Mouse (Mus musculus) bone marrow, adult 2 months (tissue): ENCODE results near the gene Zfp488. TPM values are rescaled to one million over a fixed set of nuclear protein-coding genes. Genes with fewer than 3 reads are reported as not detected.
A peak's percentile ranks its signal among the peaks of the same experiment; 100 is the strongest.

Experiments used
- H3K27ac ChIP-seq: fragments of 200-500 bp; 2 replicates; pipeline ENCODE4 v1.5.1; 2012; ENCODE audit warnings: low read depth, mild to moderate bottlenecking, control low read depth, inconsistent platforms, low read length; ENCODE audit not compliant: control insufficient read depth, poor library complexity, insufficient read depth
- H3K4me1 ChIP-seq: fragments of 200-500 bp; 2 replicates; pipeline ENCODE4 v1.6.1; 2011; ENCODE audit warnings: low read length; ENCODE audit not compliant: control insufficient read depth, insufficient read depth
- H3K4me3 ChIP-seq: fragments of 200-500 bp; replicated peaks from 2 replicates; pipeline ENCODE3; 2011; ENCODE audit warnings: mild to moderate bottlenecking, low read depth, low read length, control low read depth; ENCODE audit not compliant: control insufficient read depth
- CTCF ChIP-seq: fragments of 200-500 bp; IDR thresholded peaks from 2 replicates; pipeline ENCODE4 v1.5.1; 2011; ENCODE audit warnings: low read length, control low read depth; ENCODE audit not compliant: control insufficient read depth, insufficient read depth
- POLR2A ChIP-seq: fragments of 200-500 bp; IDR thresholded peaks from 2 replicates; pipeline ENCODE4 v1.6.1; 2011; ENCODE audit warnings: low read depth, mild to moderate bottlenecking, control low read depth, low read length, borderline replicate concordance; ENCODE audit not compliant: control insufficient read depth
- WGBS: fragments of 180-500 bp; shearing (Covaris S2); methylation state at CpG from one replicate; pipeline ENCODE4 v1.1.7; 2018; 5-methylcytosine and 5-hydroxymethylcytosine counted together
- polyA plus RNA-seq: library from polyadenylated mRNA; stranded (reverse); fragments of >200 nt; gene quantifications from 2 replicates; pipeline ENCODE4 v1.2.4, GENCODE M21; 2011; ENCODE audit warnings: low replicate concordance; ENCODE audit not compliant: missing spikeins, insufficient read depth, insufficient read length

Gene Zfp488
- polyA plus RNA-seq, 1 experiment: not detected

GRCm38 (mm10) chr14:33933778-33934317, 44.7 kb downstream of the Zfp488 start:
- 35% methylated on average over 5 of the region's 5 CpGs for WGBS
- Histone ChIP-seq H3K4me3 (no peak overlapping the region), H3K27ac (no peak overlapping the region), H3K4me1 (no peaks in the 10 kb centered on the region)
- TF ChIP-seq CTCF (peak; percentile 18; the same call in 1 of the 2 replicates), POLR2A (no peak)

DNA sequence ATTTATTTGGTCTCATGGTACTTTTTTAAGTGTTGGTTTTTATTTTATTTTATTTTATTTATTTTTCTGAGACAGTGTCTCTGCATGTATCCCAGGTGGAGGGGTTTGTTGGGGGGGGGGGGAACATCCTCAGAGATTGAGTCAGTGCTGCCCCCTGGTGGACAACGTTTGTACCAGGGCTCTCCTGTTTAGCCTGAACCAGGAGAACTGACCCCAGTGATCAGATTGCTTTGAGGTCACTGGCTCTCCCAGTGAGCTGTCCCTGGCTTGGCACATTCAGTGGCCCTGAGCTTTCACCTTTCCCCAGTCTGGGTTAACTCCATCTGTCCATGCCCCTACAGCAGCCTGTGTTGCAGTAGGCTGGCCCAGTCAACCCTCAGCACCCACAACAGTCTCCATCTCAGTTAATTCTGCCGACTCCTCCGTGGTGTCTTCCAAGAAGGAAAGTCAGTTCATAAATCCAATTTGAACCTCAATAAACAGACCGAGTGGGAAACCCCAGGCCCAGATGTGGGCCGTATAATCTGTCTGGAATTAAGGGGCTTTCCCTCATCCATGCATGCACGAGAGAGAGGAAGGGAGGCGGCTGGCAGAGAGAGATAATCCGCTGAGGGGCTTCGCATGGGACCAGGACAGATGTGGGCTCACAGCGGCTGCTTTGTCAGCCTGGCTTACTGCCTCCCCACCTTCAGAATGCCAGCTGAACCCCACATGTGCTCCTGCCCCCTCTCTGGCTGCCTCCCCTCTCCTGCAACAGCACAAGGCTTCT, 45.4 kb downstream of the Zfp488 start:
- TF ChIP-seq POLR2A (no peak), CTCF (0 out of 2 replicates have a peak, but pooled peaks have one; percentile 21)
- no peak overlapping the region for H3K27ac ChIP-seq
- 55% methylated on average over 10 of the region's 10 CpGs for WGBS
- H3K4me3 ChIP-seq: no peak overlapping the region
- H3K4me1 ChIP-seq: no peaks in the 10 kb centered on the region

- WGBS: 47% methylated on average over 17 of the region's 17 CpGs
- H3K4me3 ChIP-seq: no peak overlapping the region
- TF ChIP-seq POLR2A (no peak), CTCF (no peak)
- H3K4me1 ChIP-seq: no peaks in the 10 kb centered on the region
- no peak overlapping the region for H3K27ac ChIP-seq
Measured at GRCm38 (mm10) chr14:33931853-33932252, 46.7 kb downstream of the Zfp488 start.

- 2% methylated on average over 78 of the region's 85 CpGs for WGBS
- Histone ChIP-seq H3K4me1 (no peaks in the 10 kb centered on the region), H3K27ac (no peak within 1 kb of the TSS; the same call in 1 of the 2 replicates), H3K4me3 (no peak within 1 kb of the TSS)
- TF ChIP-seq POLR2A (no peak), CTCF (no peak)
Measured at GRCm38 (mm10) chr14:33923168-33924070, 55.1 kb downstream of the Zfp488 start, which contains the start of gene Gdf10. TSS of gene Gdf10 (plus strand) at chr14:33923587.

DNA sequence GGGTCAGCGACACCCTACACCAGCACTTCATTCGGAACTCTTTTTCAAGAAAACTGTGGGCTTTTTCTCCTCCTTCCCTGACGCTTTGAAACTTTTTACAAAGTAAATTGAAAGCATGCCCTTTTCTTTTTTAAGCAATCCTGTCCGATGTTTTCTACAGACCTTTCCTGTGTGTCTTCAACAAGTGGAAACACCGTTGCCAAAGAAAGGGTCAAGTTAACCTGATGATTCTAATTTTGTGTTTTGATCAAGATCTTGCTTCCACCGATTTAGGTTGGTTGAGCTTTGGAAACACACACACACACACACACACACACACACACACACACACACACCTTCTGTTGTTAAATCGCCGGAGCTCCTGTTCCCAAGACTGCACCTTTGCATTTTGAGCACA, 55.8 kb downstream of the Zfp488 start:
- WGBS: 15% methylated on average over 8 of the region's 8 CpGs
- Histone ChIP-seq H3K4me3 (no peak overlapping the region), H3K4me1 (no peaks in the 10 kb centered on the region), H3K27ac (no peak overlapping the region; the same call in 1 of the 2 replicates)
- TF ChIP-seq CTCF (no peak), POLR2A (no peak)

DNA sequence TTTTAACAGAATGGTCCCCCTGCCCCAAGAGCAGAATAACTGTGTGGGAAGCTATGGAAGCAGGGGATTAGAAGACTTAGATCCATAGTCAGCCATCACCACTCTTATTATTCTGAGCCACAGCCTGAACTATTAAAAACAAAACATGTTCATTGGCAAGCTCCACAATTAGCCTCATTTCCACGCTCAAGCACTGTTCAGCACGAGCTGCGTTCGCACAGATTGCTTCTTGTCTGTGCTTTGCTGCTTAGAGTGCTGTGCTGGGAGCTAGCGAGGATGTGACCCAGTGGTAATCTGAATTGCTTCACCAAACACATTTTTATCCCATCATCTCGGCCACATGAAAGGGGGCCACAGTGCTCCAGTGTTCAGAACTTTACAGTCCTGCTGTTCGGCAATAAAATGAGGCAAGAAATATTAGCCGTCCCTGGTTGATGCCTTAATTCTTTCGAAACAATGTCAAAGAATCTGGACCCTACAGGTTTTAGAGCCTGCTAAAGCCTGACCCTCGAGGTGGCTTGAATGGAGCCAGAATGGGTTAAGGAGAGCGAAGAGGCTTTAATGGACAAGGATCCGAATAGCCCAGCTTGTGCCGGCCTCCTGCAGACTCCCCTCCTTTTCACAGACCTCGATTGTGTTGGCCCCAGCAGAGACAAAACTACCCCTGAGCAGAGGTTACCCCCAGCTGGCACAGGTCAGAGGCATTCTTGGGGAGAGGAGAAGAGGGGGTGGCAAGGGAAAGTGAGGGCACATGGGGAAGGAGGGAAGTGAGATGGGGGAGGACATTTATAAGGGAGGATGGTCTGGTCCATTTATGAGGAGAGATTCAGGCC, 57.6 kb downstream of the Zfp488 start:
- Histone ChIP-seq H3K4me3 (no peak overlapping the region), H3K4me1 (no peaks in the 10 kb centered on the region), H3K27ac (no peak overlapping the region)
- TF ChIP-seq CTCF (no peak), POLR2A (no peak)
- WGBS: 50% methylated on average over 14 of the region's 14 CpGs

Other genes starting within 250 kb of the Zfp488 start
- gene Gdf10, start 55.2 kb downstream of the Zfp488 start, polyA plus RNA-seq: 0.31 TPM in 1 of 2 replicates, not detected in the other
- gene Gdf2, start 37.7 kb downstream of the Zfp488 start, polyA plus RNA-seq: not detected in 2 replicates
- not detected in 2 replicates for gene Rbp3, start 24.8 kb downstream of the Zfp488 start, polyA plus RNA-seq
- gene Gm30083, start 36.4 kb upstream of the Zfp488 start, polyA plus RNA-seq: not detected in 2 replicates
- not detected in 2 replicates for gene Gm5460, start 38.0 kb upstream of the Zfp488 start, polyA plus RNA-seq
- not detected in 2 replicates for gene Antxrl, start 73.9 kb upstream of the Zfp488 start, polyA plus RNA-seq
- gene Anxa8, start 107.2 kb upstream of the Zfp488 start, polyA plus RNA-seq: 2.0 TPM in 1 of 2 replicates, not detected in the other
- gene A630023A22Rik, start 124.0 kb upstream of the Zfp488 start, polyA plus RNA-seq: not detected in 2 replicates
- not detected in 2 replicates for gene Npy4r, start 173.7 kb upstream of the Zfp488 start, polyA plus RNA-seq
- not detected in 2 replicates for gene Gprin2, start 222.9 kb upstream of the Zfp488 start, polyA plus RNA-seq
- gene Syt15, start 240.8 kb upstream of the Zfp488 start, polyA plus RNA-seq: 0.54 and 0.55 TPM in 2 replicates